Mouse (Mus musculus) left cerebral cortex, postnatal 36 days (tissue): ENCODE data around the gene Slc25a18. TPM values are rescaled to one million over a fixed set of nuclear protein-coding genes. Genes with fewer than 3 reads are reported as not detected.
"Not testable (repeated sequence)": the region's sequence is repeated elsewhere in the genome, so short reads cannot be mapped to it uniquely, and the experiment has no call there.

Source experiments
- DNase-seq, 2 experiments: peaks; one replicate each; pipeline ENCODE4 v3.0.0; 2021 to 2022; ENCODE audit warnings: low spot score in 2 of 2, mixed read lengths in 1 of 2
- intact Hi-C: fragments of 180-260 bp; cut with DNase I; formaldehyde crosslinking; loops from one replicate; pipeline ENCODE4 v1.15.1; 2025
- total RNA-seq, 2 experiments: library from RNA; stranded (reverse); gene quantifications; 2 replicates each; pipeline ENCODE4 v1.2.3; 2021

Gene Slc25a18
- total RNA-seq, 2 experiments from 2014 or later: 59.5 to 70.6 TPM

DNA sequence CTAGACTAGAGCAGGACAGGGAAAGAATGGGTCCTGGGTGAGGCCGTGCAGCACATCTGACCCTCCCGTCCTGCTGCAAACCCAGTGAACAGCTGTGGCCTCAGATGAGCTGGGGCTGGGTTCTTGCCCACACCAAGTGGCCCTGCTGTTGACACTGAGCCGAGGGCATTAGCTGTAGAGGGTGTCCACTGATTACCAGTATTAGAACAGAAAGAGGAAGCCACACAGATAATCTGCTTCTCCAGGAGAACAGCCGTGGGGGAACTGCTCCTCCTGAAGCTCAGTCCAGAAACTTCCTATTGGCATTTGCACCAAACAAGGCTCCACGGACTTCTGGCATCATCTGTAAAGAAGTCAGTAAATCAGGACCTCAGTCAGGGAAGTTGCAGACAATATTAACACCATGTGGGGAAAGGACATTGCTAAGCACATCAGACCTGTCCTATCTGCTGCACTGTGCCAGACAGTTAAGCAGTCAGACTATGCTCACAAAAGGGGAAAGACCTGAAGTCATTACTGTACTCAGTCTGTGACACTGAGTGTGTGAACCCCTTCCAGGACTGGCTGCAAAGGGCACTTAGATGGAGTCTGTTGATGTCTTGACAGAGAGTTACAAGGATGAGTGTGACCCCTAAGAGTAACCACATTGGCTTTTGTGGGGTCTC lies 22.2 kb downstream of the Slc25a18 start:
- intact Hi-C loops: no loop called here
- DNase-seq: no peak

DNA sequence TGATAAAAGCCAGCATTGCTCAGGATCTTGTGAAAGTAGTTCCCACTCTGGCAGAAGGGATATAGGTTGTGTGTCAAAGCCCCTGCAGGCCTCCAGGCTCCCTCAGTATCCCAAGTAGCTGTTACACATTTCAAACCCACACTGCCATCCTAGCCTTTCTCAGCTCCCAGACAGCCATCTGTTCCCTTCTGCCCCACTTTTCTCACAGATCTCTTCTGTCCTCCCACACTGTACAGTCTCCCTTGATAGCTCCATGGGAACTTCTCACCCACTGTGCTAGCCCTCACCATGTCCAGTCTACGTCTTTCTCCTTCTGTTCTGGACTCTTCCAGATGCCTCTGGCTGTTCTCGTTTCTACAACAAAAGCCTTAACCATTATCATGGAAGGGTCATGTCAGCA lies 22.7 kb downstream of the Slc25a18 start:
- peak; percentile 45 to 57 for DNase-seq
- intact Hi-C loops: no loop called here

DNA sequence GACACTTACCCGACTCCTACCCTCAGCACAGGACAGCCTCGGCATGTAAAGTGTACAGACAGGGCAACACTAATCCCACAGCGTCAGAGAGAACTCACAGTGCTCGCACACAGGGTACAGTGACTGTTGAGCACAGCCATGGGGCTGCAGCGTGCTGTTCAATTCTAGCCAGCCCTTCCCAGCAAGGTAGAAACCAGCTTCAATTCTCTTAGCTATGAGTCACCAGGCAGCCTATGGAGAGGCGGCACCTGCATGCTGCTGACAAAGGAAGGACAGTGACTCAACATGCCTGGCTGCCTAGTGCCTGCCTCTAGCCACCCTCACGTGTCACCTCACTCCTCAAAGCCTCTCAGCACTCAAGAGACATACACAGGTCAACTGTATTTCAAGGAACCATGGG lies 24.6 kb downstream of the Slc25a18 start:
- intact Hi-C loops: no loop called here
- peak; percentile 35 to 40 for DNase-seq

DNA sequence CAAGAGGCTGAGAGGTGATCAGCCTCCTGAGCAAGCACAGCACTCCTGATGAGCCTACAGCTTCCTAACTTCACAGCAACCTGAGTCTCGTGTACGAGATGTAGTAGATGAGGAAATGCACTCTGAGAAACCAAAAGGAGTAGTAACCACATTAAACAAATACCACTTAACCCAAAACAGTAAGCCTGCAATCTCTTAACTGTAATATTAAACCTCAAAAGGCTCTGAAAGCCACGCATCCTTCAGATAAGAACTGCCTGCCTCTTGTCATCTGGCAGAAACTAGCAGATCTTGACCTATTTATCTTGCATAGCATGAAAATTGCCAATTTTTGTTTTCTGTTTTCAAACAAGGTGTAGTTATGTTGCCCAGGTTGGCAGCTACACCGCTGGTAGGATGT lies 25.5 kb downstream of the Slc25a18 start:
- intact Hi-C loops: no loop called here
- DNase-seq: no peak

DNA sequence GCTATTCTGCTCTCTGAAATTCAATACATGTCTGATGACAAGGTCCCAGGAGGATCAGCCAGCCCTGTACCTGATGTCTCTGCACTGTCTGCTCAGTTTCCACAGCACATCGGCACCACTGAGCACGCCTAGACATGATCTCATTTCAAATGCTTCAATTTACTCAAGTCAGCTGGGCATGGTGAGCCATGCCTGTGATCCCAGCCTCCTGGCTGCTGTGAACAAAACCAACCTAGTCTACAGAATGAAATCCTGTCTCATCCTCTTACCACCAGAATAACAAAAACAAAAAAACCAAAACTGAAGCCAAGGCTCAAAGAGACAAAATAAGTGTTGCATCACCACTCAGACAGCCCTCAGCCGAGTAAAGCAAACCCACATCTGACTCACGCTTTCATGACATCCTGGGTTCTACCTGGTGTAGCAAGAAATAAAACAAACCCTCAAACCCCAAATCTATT lies 26.2 kb downstream of the Slc25a18 start:
- intact Hi-C loops: no loop called here
- DNase-seq: no peak

DNA sequence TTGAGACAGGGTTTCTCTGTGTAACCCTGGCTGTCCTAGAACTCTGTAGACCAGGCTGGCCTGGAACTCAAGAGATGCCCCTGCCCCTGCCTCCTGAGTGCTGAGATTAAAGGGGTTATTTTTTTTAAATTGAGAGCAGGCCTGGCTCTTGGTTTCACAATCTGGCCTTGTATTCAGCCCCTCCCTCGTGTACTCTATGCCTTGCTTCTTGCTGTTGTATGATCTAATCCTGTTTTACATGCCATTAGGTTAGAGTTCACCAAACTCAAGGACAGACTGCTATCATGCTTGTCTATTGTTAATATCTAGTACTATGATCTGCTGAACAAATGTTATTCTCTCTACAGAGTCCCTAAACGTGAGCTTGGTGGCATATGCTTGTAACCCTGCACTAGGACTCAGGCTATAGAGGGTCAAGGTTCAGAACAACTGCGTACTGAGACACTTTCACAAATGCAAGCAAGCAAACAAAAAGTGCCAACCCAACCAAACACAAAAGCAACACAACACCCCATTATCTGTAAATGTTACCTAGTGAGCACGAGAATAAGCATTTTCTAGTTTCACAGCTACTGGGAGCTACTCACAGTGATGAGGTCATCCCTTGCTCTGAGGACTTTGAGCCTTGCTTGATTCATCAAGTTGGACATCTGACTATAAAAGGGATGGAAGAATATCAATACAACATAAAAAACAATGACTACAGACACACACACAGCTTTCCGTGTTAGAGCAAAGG lies 33.8 kb downstream of the Slc25a18 start:
- intact Hi-C loops: no loop called here
- DNase-seq: no peak

DNA sequence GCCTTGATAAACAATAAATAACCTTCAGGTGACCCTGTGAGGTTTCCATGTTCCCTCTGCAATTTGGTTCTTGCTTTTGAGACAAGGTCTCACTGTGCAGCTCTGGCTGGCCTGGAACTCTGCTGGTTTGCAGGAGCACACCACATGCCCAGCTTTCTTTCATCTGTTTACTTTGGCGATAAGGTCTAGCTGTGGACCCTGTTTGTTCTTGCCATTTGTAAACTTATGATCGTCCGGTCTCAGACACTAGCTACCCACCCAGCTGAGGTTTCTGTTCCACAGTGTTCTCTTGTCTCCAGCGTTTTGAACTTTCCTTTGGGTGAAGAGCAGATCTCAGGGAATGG lies 34.3 kb downstream of the Slc25a18 start:
- intact Hi-C loops: no loop called here
- DNase-seq: no peak

DNA sequence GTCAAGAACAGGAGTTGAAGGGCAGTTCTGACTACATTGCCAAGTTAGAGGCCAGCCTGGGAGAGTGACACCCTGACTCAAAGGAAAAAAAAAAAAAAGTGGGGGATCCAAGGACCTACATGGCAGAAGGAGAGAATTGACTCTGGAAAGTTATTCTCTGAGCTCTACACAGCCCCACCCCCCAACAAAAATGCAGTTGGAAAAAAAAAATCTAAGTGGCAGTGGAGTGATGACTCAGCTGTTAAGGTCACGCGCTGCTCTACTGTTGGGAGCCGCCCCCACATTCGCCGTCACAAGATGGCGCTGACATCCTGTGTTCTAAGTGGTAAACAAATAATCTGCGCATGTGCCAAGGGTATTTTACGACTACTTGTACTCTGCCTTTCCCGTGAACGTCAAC lies 38.6 kb downstream of the Slc25a18 start:
- DNase-seq: not testable (repeated sequence)

DNA sequence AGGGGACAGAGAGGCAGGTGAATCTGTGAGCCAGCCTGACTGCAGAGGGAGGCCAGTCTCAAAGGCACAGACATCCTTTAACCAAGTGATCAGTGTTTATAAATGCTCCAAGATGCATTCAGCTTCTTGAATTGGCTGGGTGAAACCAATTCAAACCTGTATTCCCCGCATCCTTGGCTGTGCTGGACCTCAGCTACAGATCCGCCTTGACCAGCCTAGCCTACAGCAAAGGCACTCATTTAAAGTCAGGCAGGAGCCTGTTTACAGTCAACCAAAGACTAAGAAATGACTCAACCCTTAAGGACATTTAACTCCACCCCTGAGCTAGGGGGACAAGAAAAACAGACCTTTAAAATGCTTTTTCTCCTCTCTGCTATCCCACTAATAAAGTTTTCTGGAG lies 45.9 kb downstream of the Slc25a18 start:
- no peak for DNase-seq
- intact Hi-C loops: no loop called here

More for the DNA sequence above, 38.6 kb downstream of the Slc25a18 start:
- intact Hi-C loops: not testable (repeated sequence)

DNA sequence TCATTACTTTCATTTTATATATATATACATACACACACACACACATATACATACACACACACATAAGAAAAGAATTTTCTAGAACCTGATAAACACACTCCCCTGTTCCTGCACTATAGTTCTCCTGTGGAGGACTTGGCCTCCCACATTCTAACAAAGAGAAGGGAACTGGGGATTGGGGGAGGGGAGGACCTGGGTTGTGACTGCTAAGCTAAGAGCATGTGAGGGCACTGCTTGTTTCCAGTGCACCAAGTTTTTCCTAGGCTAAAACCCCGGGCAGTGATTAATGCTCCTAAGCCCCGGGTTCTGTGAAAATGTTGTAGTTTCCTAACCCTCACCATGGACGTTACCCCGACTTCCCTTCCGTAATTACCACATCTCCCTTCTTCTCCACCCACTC lies 46.8 kb downstream of the Slc25a18 start:
- no peak for DNase-seq

DNA sequence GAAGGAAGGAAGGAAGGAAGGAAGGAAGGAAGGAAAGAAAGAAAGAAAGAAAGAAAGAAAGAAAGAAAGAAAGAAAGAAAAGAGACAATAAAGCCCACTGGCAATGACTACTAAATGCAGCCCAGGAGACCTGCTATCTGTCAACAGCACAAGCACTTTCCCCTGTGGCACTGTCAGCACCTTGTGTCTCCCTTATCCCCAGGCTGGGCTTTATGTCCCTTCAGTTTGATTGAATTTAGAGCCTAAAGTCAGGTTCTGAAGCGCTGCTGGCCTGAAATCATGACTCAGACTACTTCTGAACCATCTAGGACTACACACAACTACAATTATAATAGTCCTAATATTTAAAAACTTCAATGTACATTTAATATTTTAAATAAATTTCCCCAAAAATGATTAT lies 47.6 kb downstream of the Slc25a18 start:
- intact Hi-C loops: no loop called here
- no peak for DNase-seq

More for the DNA sequence above, 46.8 kb downstream of the Slc25a18 start:
- intact Hi-C loops: no loop called here

DNA sequence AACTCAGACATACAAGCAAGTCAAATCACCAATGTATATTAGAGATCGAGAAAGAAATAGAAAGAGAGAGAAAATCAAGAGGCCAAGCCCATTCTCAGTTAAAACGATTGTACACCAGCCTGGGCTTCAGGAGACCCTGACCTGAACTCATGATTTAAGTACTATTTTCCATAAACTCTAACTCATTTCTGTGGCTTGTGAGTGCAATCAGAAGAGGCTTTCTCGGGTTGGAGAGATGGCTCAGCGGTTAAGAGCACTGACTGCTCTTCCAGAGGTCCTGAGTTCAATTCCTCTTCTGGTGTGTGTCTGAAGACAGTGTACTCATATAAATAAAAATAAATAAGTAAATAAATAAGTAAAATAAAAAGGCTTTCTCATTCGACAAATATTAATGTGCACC lies 48.3 kb downstream of the Slc25a18 start:
- intact Hi-C loops: no loop called here
- no peak for DNase-seq

DNA sequence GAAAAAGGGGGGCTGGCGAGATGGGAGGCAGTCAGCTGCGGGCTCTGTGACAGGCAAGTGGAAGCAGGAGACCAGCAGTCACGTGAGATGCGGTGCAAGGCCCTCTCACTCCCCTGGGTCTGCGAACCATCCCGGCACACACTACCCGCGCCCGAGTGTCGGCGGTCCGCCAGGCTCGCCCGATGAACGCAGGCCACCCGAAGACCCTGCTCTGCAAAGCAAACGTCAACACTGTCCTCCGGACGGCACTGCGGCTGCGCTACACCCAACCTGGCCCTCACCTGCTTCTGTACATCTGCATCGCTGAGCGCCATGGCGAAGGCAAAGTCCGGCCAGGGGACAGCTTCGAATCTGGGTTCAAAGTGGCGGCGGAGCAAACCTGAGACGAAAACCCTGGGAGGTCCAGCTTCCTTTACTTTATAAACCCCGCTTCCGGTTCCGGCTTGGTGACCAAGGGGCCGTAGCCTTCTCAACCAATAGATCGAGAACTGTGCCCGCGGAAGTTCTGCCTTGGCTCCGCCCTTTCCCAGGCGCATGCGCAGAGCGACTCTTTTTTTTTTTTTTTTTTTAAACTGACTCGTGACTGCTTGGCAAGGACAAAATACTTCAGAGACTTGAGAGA lies 49.0 kb downstream of the Slc25a18 start, which contains the start of gene Atp6v1e1:
TSS of gene Atp6v1e1 (minus strand) at position 487 of the 622 bp plus-strand sequence.
- intact Hi-C loops: no loop called here
- DNase-seq: peak; percentile 92

DNA sequence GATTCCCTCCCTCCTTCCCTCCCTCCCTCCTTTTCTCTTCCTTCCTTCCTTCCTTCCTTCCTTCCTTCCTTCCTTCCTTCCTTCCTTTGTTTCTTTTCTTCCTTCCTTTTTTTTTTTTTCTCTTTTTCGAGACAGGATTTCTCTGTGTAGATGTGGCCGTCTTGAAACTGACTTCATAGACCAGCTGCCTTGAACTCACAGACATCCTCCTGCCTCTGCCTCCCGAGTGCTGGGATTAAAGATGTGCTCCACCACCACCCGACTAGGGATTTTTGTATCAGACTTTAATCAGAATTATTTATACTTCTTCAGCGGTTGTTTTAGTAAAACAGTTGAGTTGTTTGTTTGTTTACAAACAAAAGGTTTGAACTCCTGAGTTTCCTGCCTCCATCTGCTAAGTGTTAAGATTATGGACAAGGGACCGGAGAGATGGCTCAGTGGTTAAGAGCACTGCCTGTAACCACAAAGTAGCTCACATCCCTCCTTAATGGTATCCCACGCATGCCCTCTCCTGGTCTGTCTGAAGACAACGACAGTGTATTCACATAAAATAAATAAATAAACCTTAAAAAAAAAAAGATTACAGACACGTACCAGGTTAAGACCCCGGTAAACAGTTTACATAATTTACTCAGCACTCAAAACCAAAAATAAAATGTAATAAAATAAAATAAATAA lies 49.7 kb downstream of the Slc25a18 start:
- DNase-seq: no peak
- intact Hi-C loops: no loop called here

DNA sequence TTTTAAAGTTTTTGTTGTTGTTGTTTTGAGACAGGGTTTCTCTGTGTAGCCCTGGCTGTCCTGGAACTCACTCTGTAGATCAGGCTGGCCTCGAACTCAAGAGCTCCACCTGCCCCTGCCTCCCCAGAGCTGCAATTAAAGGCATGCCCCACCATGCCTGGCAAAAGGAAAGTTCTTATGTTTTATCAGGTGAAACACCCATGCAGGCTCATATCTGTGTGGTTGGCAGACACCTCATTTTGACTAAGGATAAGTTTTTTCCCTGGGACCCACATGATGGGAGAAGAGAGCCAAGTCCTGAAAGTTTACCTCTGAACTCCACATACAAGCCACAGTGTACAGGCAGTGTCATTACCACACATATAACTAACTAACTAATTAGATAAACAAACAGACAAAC lies 56.7 kb downstream of the Slc25a18 start:
- intact Hi-C loops: no loop called here
- DNase-seq: no peak

DNA sequence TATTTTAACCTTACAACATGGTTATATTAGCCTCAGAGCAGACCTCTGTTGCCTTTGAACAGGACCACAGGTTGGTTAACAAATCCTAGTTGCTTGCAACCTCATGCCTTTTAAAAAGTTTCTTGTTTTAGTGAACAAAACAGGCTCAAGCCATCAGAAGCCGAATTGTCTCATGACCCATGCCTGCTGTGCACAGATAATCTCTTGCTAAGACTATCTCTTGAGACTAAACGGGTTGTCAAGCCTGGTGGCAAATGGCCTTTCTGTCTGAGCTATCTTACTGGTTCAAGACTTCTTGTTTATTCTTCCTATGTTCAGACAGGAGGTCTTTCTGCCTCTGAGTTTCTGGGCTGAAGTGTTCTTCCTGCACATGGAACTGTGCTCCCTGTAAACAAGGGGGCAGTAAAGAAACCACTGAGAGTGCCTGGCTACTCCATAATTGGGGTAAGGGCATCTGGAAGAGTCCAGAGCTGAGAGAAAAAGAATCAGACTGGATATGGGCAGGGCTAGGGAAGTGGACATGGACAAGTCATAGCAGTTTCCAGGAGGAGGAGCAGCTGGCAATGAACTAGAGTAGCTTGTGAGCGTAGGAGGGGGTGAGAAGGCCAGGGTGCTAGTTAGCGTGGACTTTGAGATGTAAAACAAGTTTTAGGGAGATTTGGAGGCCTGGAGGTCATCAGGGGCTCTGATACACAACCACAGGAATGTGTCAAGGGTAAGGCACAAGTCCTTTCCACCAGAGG lies 57.7 kb downstream of the Slc25a18 start:
- DNase-seq: no peak
- intact Hi-C loops: no loop called here

DNA sequence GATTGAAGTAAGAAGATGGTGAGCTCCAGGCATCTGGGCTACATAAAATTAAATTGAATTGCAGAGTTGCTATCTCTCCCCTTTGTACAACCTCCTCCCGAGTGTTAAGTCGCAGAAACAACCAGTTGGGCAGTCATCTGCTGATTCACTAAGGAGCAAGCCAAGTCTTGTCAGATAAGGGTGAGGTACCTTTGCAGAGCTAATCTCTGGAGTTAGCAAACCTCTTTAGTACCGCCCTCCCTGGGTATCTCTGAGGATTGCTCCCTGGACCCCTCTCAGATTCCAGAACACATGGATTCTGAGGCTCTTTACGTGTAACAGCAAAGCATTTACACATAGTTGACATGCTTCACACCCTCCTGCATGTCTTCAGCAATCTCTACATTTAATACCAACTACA lies 58.7 kb downstream of the Slc25a18 start:
- DNase-seq: no peak
- intact Hi-C loops: no loop called here

DNA sequence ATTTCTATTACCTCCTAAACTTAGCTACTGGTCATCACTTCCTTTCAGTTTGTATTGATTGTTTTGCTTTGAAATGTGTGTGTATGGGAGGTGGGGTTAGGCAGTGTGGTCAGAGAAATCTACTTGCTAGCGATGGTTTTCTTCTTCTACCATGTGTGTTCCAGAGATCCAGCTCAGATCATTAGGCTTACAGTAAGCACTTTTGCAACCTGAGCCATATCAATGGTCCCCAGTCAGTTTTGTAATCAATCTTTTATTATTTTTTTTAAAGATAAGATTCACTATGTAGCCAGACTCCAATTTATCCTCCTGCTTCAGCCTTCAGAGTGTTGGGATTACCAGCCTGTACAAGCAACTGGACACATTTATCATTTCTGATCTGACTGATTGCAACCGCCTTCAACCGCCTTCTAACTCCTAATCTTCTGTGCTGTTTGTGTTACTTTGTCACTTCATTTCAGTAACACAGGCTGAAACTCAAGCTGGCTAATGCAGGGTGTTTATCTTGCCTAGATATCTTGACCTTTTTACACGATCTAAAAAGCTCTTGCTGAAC lies 61.5 kb downstream of the Slc25a18 start:
- intact Hi-C loops: no loop called here
- no peak for DNase-seq
